Mouse (Mus musculus): Measurements from ENCODE around the gene Pfkm. TPM values are rescaled to one million over a fixed set of nuclear protein-coding genes. Genes with fewer than 3 reads are reported as not detected.

Gene Pfkm
- total RNA-seq, 2 experiments from 2014 or later, result 887 to 925 TPM

GRCm38 (mm10) chr15:98134034-98134433 is 41.6 kb downstream of the Pfkm start:
- intact Hi-C loops (cut with DNase I), result no loop called here
- no peak for DNase-seq (ENCODE audit: low spot score)

- no peak for DNase-seq (ENCODE audit: low spot score)
- intact Hi-C loops (cut with DNase I), result no loop called here
These were observed 42.3 kb downstream of the Pfkm start for GRCm38 (mm10) chr15:98134666-98135065.

- DNase-seq (ENCODE audit: low spot score), result no peak
- intact Hi-C loops (cut with DNase I), result no loop called here
These were observed 43.3 kb downstream of the Pfkm start for GRCm38 (mm10) chr15:98135671-98136070.

DNA sequence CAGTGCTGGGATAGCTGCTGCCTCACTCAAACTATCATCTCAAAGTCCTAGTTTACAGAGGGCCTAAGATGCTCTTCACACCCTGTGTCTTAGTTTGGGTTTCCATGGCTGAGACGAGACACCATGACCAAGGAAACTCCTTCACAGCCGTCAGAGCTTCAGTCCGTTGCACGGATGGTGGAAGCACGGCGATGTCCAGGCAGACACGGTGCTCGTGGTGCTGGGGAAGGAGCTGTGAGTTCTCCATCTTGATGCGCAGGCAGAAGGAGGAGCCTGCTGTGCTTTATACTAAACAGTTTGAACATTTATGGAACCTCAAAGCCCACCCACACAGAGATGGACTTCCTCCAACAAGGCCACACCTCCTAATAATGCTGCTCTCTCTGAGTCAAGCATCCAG is 44.5 kb downstream of the Pfkm start:
- no peak for DNase-seq (ENCODE audit: low spot score)
- intact Hi-C loops (cut with DNase I), result no loop called here

- DNase-seq (ENCODE audit: low spot score), result no peak
- intact Hi-C loops (cut with DNase I), result no loop called here
These were observed 47.4 kb downstream of the Pfkm start for GRCm38 (mm10) chr15:98139763-98140162.

- intact Hi-C loops (cut with DNase I), result no loop called here
- no peak for DNase-seq (ENCODE audit: low spot score)
These were observed 48.4 kb downstream of the Pfkm start for GRCm38 (mm10) chr15:98140809-98141208.

GRCm38 (mm10) chr15:98142515-98142914 is 50.1 kb downstream of the Pfkm start:
- DNase-seq (ENCODE audit: low spot score), result no peak
- intact Hi-C loops (cut with DNase I), result no loop called here

- DNase-seq (ENCODE audit: low spot score), result no peak
These were observed 52.6 kb downstream of the Pfkm start for GRCm38 (mm10) chr15:98144861-98145507.

GRCm38 (mm10) chr15:98145559-98146181 is 53.3 kb downstream of the Pfkm start:
- DNase-seq (ENCODE audit: low spot score), result peak; percentile 86
- intact Hi-C loops (cut with DNase I), result no loop called here

More at GRCm38 (mm10) chr15:98144861-98145507, 52.6 kb downstream of the Pfkm start:
- intact Hi-C loops (cut with DNase I), result no loop called here

GRCm38 (mm10) chr15:98148356-98148755 is 56.0 kb downstream of the Pfkm start:
- DNase-seq (ENCODE audit: low spot score), result no peak
- intact Hi-C loops (cut with DNase I), result loop anchor here (2.0 kb wide), 1 partner anchor 18 kb away; no protein-coding TSS in a partner anchor

GRCm38 (mm10) chr15:98149166-98149602 is 56.8 kb downstream of the Pfkm start:
- intact Hi-C loops (cut with DNase I), result loop anchor here (2.0 kb wide), 1 partner anchor 18 kb away; no protein-coding TSS in a partner anchor
- DNase-seq (ENCODE audit: low spot score), result no peak

DNA sequence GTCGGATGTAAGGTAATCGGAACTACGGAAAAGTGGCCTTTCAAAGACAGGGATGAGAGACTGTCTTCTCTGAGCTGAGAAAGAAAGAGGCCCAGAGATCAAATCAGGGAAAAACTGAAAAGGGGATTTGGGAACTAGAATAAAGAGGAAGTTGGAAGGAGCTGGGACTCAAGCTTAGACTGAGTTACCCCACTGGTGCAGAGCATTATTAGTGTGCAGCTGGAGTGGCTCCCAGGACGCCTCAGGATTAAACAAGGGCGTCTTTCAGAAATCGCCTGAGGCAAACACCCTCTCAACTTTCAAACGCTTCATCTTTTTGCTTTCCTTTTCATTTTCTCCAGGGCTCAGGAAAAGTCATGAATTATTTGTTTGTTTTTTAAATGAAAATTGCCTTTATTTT is 60.5 kb downstream of the Pfkm start:
- no peak for DNase-seq (ENCODE audit: low spot score)
- intact Hi-C loops (cut with DNase I), result loop anchor here (1.0 kb wide), 1 partner anchor 64 kb away; no protein-coding TSS in a partner anchor

GRCm38 (mm10) chr15:98153625-98154024 is 61.2 kb downstream of the Pfkm start:
- intact Hi-C loops (cut with DNase I), result loop anchor here (1.0 kb wide), 1 partner anchor 64 kb away; no protein-coding TSS in a partner anchor
- DNase-seq (ENCODE audit: low spot score), result no peak

GRCm38 (mm10) chr15:98154146-98154545 is 61.8 kb downstream of the Pfkm start:
- no peak for DNase-seq (ENCODE audit: low spot score)
- intact Hi-C loops (cut with DNase I), result no loop called here

DNA sequence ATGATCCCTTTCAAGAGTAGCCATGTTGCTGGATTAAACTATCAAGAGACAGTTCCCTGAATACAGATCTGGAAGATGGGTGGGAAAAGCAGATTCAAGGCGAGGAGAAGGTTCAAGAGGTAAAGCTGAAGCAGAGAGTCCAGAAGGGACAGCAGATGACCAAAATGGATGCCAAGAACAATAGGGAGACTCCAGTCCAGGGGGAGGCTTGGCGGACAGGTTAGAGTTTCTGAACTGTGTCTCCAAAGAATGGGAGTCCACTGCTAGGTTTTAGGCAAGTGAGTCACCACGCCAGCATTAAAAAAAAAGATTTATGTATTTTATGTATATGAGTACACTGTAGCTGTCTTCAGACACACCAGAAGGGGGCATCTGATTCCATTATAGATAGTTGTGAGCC is 62.2 kb downstream of the Pfkm start:
- DNase-seq (ENCODE audit: low spot score), result no peak
- intact Hi-C loops (cut with DNase I), result no loop called here

- DNase-seq (ENCODE audit: low spot score), result no peak
- intact Hi-C loops (cut with DNase I), result no loop called here
These were observed 62.9 kb downstream of the Pfkm start for GRCm38 (mm10) chr15:98155272-98155671.

GRCm38 (mm10) chr15:98155944-98156343 is 63.6 kb downstream of the Pfkm start:
- no peak for DNase-seq (ENCODE audit: low spot score)
- intact Hi-C loops (cut with DNase I), result no loop called here

DNA sequence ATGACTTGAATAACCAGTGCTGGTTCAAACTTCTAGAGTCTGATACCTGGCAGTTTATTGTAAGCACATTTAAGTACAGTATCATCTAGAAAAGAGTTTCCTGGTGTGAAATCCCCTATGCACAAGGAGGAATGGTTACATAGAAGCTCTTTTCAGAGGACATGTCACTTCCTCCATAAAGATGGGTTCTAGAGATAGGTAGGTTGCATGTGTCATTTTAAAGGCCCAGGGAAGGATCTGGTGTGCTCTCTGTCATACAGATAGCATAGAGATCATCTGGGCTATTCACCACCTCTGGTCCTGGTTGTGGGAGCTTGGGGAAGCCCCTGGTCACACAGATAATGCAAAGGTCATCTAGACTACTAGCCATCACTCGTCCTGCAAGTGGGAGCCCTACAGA is 64.9 kb downstream of the Pfkm start:
- intact Hi-C loops (cut with DNase I), result no loop called here
- no peak for DNase-seq (ENCODE audit: low spot score)

- intact Hi-C loops (cut with DNase I), result no loop called here
- DNase-seq (ENCODE audit: low spot score), result no peak
These were observed 68.8 kb downstream of the Pfkm start for GRCm38 (mm10) chr15:98161026-98161805.

- intact Hi-C loops (cut with DNase I), result no loop called here
- DNase-seq (ENCODE audit: low spot score), result no peak
These were observed 70.2 kb downstream of the Pfkm start for GRCm38 (mm10) chr15:98162561-98162960.

DNA sequence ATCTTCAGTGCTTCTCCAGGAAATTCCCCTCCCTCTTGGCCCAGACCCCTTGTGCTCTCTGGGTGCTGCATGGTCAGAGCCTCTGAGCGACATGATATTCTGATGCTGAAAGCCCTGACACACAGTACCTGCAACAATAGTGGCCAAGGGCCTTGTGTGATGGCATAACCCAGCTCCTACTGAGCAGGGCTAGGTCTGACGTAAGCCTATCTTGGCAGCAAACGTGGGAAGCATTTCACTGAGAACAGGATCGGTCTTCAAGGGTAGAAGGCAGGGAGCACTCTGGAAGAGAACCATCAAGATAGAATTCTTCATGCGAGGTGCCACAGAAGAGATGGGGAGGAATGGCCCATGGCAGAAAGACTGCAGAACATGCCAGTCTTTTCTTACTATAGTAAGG is 73.1 kb downstream of the Pfkm start, which contains the start of gene Asb8:
Gene Asb8 (minus strand): TSS at position 101 of the 400 bp plus-strand sequence.
- intact Hi-C loops (cut with DNase I), result no loop called here
- DNase-seq (ENCODE audit: low spot score), result no peak

All from heart, postnatal 25 days (tissue).